Mouse (Mus musculus): ENCODE data around the gene Smo.

Smo gene

GRCm38 (mm10) chr6:29774161-29774560 is 38.9 kb downstream of the Smo start:
- DNase-seq (ENCODE audit: low spot score in 2 of 2): no peak

- no peak for DNase-seq (ENCODE audit: low spot score in 2 of 2)
These were observed 40.3 kb downstream of the Smo start for GRCm38 (mm10) chr6:29775609-29776008.

GRCm38 (mm10) chr6:29776542-29777237 is 41.4 kb downstream of the Smo start:
- DNase-seq (ENCODE audit: low spot score in 2 of 2): no peak

GRCm38 (mm10) chr6:29777238-29777555 is 41.9 kb downstream of the Smo start:
- no peak for DNase-seq (ENCODE audit: low spot score in 2 of 2)

- no peak for DNase-seq (ENCODE audit: low spot score in 2 of 2)
These were observed 44.8 kb downstream of the Smo start for GRCm38 (mm10) chr6:29780082-29780481.

- no peak for DNase-seq (ENCODE audit: low spot score in 2 of 2)
These were observed 45.3 kb downstream of the Smo start for GRCm38 (mm10) chr6:29780571-29780970.

GRCm38 (mm10) chr6:29782239-29782638 is 46.9 kb downstream of the Smo start:
- no peak for DNase-seq (ENCODE audit: low spot score in 2 of 2)

GRCm38 (mm10) chr6:29783960-29784359 is 48.7 kb downstream of the Smo start:
- DNase-seq (ENCODE audit: low spot score in 2 of 2): no peak

GRCm38 (mm10) chr6:29784413-29785021 is 49.2 kb downstream of the Smo start:
- DNase-seq (ENCODE audit: low spot score in 2 of 2): no peak

- no peak for DNase-seq (ENCODE audit: low spot score in 2 of 2)
These were observed 50.5 kb downstream of the Smo start for GRCm38 (mm10) chr6:29785759-29786158.

- no peak for DNase-seq (ENCODE audit: low spot score in 2 of 2)
These were observed 53.6 kb downstream of the Smo start for GRCm38 (mm10) chr6:29788779-29789350.

GRCm38 (mm10) chr6:29790014-29790698 is 54.9 kb downstream of the Smo start:
- no peak for DNase-seq (ENCODE audit: low spot score in 2 of 2)

- no peak for DNase-seq (ENCODE audit: low spot score in 2 of 2)
These were observed 58.2 kb downstream of the Smo start for GRCm38 (mm10) chr6:29793520-29793919.

- no peak for DNase-seq (ENCODE audit: low spot score in 2 of 2)
These were observed 59.3 kb downstream of the Smo start for GRCm38 (mm10) chr6:29794582-29794981.

GRCm38 (mm10) chr6:29802979-29803378 is 67.7 kb downstream of the Smo start:
- no peak for DNase-seq (ENCODE audit: low spot score in 2 of 2)

GRCm38 (mm10) chr6:29804006-29804405 is 68.7 kb downstream of the Smo start:
- no peak for DNase-seq (ENCODE audit: low spot score in 2 of 2)

GRCm38 (mm10) chr6:29805381-29805780 is 70.1 kb downstream of the Smo start:
- DNase-seq (ENCODE audit: low spot score in 2 of 2): no peak

All from urinary bladder, adult 18-20 months (tissue).